Mouse (Mus musculus) lung, postnatal 0 days (tissue): Measurements from ENCODE around the gene Ociad2. TPM values are rescaled to one million over a fixed set of nuclear protein-coding genes. Genes with fewer than 3 reads are reported as not detected.
A peak's percentile ranks its signal among the peaks of the same experiment; 100 is the strongest.

Experiments
- ATAC-seq: fragments of 200-750 bp; cut with Nextera tagmentation; 2 replicates; pipeline ENCODE4 v1.8.0; 2017; ENCODE audit warnings: moderate library complexity
- DNase-seq: peaks from one replicate; pipeline ENCODE4 v3.0.0-alpha.2; 2016; ENCODE audit warnings: low spot score
- H3K27ac ChIP-seq: fragments of 300-500 bp; sonication (generic); 2 replicates; pipeline ENCODE4 v1.5.1; 2014; ENCODE audit warnings: antibody characterized with exemption, mild to moderate bottlenecking, low read length, mixed read lengths
- H3K27me3 ChIP-seq: fragments of 300-500 bp; sonication (generic); replicated peaks from 2 replicates; pipeline ENCODE4 v1.6.1; 2014; ENCODE audit warnings: low read length, mixed read lengths; ENCODE audit not compliant: insufficient read depth
- H3K36me3 ChIP-seq: fragments of 300-500 bp; sonication (generic); 2 replicates; pipeline ENCODE4 v1.6.1; 2014; ENCODE audit warnings: low read length, mixed read lengths; ENCODE audit not compliant: insufficient read depth
- H3K4me1 ChIP-seq: fragments of 300-500 bp; sonication (generic); 2 replicates; pipeline ENCODE4 v1.6.1; 2014; ENCODE audit warnings: antibody characterized with exemption, low read depth, low read length, mixed read lengths; ENCODE audit not compliant: insufficient read depth
- H3K4me2 ChIP-seq: fragments of 300-500 bp; sonication (generic); replicated peaks from 2 replicates; pipeline ENCODE4 v1.6.1; 2014; ENCODE audit warnings: low read depth, mild to moderate bottlenecking, low read length, moderate library complexity, mixed read lengths
- H3K4me3 ChIP-seq: fragments of 300-500 bp; sonication (generic); 2 replicates; pipeline ENCODE4 v1.5.1; 2014; ENCODE audit warnings: low read depth, low read length
- H3K9ac ChIP-seq: fragments of 300-500 bp; sonication (generic); replicated peaks from 2 replicates; pipeline ENCODE4 v1.6.1; 2014; ENCODE audit warnings: low read depth, mild to moderate bottlenecking
- H3K9me3 ChIP-seq: fragments of 300-500 bp; sonication (generic); 2 replicates; pipeline ENCODE4 v1.6.1; 2016; ENCODE audit warnings: low read length, mixed read lengths
- CTCF ChIP-seq: IDR thresholded peaks from 2 replicates; pipeline ENCODE4 v1.5.1; 2016; ENCODE audit warnings: antibody characterized with exemption, mild to moderate bottlenecking
- EP300 ChIP-seq: IDR thresholded peaks from 2 replicates; pipeline ENCODE4 v1.6.1; 2016; ENCODE audit warnings: antibody characterized with exemption, mild to moderate bottlenecking, control low read depth
- WGBS: fragments of 180-500 bp; shearing (Covaris S2); extraction: QIAGEN DNeasy Blood & Tissue Kit; methylation state at CpG from one replicate; pipeline ENCODE4 v1.1.7; 2014; 5-methylcytosine and 5-hydroxymethylcytosine counted together
- polyA plus RNA-seq: library from polyadenylated mRNA; unstranded; fragments of >200 nt; fragmentation: Nextera tagmentation; extraction: Ambion mirVana; gene quantifications from 2 replicates; pipeline ENCODE4 v1.2.1, GENCODE M21; 2015

Ociad2 gene
- 35.9 and 47.2 TPM in 2 replicates for polyA plus RNA-seq

DNA sequence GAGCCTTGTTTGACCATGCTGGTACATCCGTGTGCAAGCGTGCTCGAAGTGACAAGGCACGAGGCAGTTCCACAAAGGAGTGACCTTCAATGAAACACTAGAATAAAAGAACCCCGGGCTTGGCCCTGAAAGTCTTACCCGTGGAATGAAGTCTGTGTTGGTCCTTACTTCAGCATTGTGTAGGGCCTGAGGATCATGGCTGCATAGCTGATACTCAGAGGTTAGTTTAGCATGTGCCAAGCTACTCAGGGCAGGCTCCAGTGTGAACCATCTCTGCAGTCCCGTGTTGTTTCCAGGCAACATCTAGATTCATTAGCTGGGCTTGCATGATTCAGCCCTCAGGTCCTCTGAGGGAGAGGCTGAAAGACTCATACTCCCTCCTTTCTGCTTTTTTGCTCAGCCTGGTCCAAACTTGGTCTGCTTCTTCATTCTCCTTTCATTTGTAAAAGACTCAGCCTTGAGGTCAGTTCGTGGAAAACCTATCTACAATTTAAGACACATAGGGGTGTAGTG is at the start of gene Ociad2:
TSS of gene Ociad2 (minus strand) at position 306 of the 513 bp plus-strand sequence.
- no peak for TF ChIP-seq CTCF
- Histone ChIP-seq H3K4me2 (no peak within 1 kb of the TSS), H3K4me1 (peaks cover 3% of the 10 kb centered on the region; the same call in 1 of the 2 replicates), H3K36me3 (no peaks in the 10 kb centered on the region), H3K27me3 (no peaks in the 10 kb centered on the region), H3K9me3 (no peaks in the 10 kb centered on the region), H3K4me3 (no peak within 1 kb of the TSS), H3K27ac (no peak within 1 kb of the TSS), H3K9ac (no peak within 1 kb of the TSS)
- no peak for ATAC-seq
- no peak for DNase-seq
- 78% methylated on average over 8 of the region's 8 CpGs for WGBS

DNA sequence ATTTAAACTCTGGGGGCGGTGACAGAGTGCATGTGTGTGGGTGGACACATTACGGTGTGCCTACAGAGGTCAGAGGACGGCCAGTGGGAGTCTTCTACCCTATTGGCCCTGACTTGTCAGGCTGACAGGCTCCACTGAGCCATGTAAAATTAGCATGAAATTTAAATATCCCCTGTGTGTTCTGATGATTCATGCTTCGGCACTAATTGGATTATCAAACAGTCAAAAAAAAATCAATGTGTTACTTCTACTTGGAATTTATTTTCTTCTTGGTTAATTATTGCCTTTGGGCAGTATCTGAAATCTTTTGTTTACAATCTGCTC is 42.8 kb upstream of the Ociad2 start:
- ATAC-seq (no peak), DNase-seq (no peak)
- H3K27ac ChIP-seq = no peak overlapping the region
- H3K9ac ChIP-seq = no peak overlapping the region
- H3K4me2 ChIP-seq = no peak overlapping the region
- H3K27me3 ChIP-seq = no peaks in the 10 kb centered on the region
- H3K4me1 ChIP-seq = no peaks in the 10 kb centered on the region
- 77% methylated on average over 4 of the region's 4 CpGs for WGBS
- no peak for TF ChIP-seq CTCF
- TF ChIP-seq EP300 = no peak
- H3K36me3 ChIP-seq = no peaks in the 10 kb centered on the region
- no peaks in the 10 kb centered on the region for H3K9me3 ChIP-seq
- no peak overlapping the region for H3K4me3 ChIP-seq

DNA sequence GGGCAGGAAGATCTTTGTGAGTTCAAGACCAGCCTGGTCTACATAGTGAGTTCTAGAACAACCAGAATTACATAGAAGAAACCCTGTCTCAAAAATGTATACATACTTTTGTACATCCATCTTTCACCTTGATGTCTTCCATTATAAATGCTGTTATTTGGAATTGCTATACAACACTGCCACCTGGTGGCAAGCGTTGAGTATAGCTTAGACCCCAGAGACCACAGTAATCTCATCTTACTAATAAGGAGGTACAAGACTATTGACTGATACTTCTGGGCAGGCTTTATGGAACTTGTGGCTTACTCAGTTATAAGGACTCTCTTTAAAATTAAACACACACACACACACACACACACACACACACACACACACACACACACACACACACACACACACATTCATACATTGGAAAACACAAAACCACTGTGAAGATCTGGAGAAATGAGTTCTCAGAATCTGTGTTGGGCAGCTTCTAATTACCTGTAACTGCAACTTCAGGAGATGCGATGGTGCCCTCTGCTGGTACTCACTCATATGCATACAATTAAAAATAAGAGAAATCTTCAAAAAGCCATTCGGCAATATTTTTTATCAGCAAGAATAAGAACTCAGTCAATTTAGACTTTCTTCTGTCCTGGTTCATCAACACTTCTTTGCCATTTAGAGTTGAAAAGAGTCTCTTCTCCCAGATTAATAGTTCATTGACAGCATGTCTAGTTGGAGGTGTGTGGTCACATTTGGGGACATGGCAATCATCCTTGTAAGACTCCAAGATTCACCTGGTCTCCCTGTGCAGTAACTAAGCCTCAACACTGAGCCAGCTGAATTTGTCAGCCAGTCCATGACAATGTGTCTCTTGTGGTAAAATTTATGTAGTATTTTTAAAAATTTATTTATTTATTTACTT is 42.2 kb upstream of the Ociad2 start:
- no peaks in the 10 kb centered on the region for H3K36me3 ChIP-seq
- no peak overlapping the region for H3K4me2 ChIP-seq
- 29% methylated on average over 3 of the region's 3 CpGs for WGBS
- H3K27ac ChIP-seq = no peak overlapping the region
- H3K9ac ChIP-seq = no peak overlapping the region
- H3K4me3 ChIP-seq = no peak overlapping the region
- DNase-seq (peak; percentile 78), ATAC-seq (peak; percentile 32; the same call in 1 of the 2 replicates)
- H3K4me1 ChIP-seq = no peaks in the 10 kb centered on the region
- no peak for TF ChIP-seq EP300
- peak; percentile 81 for TF ChIP-seq CTCF
- no peaks in the 10 kb centered on the region for H3K9me3 ChIP-seq
- H3K27me3 ChIP-seq = no peaks in the 10 kb centered on the region

DNA sequence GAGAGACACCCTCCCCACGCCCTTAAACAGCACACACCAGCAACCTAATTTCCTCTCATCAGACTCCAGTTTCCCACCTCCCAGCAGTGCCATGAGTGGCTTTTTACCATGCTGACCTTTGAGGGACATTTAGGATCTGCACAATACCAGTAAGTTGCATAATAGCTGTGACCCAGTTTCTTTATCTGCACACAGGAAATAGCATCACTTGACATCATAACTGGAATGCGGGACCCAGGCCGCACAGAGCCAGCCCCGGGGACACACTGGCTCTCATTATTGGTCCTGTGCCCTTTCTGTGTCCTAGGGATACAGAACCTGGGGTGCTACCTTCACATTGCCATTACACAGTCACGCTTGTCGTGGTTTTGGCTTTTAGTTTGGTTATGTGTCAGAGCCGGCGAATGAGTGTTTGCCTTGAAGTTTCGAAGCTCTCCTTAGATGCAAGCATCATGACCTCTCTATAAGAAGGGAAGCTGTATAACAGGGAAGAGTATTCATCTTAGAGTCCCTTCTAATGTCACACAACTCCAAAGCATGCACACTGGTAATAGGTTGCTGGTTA is 41.2 kb upstream of the Ociad2 start:
- TF ChIP-seq CTCF = no peak
- no peak for TF ChIP-seq EP300
- Histone ChIP-seq H3K4me2 (no peak overlapping the region), H3K27ac (no peak overlapping the region), H3K9me3 (no peaks in the 10 kb centered on the region), H3K9ac (no peak overlapping the region), H3K4me3 (no peak overlapping the region), H3K36me3 (no peaks in the 10 kb centered on the region), H3K4me1 (no peaks in the 10 kb centered on the region), H3K27me3 (no peaks in the 10 kb centered on the region)
- DNase-seq (no peak), ATAC-seq (no peak)
- 67% methylated on average over 9 of the region's 9 CpGs for WGBS

DNA sequence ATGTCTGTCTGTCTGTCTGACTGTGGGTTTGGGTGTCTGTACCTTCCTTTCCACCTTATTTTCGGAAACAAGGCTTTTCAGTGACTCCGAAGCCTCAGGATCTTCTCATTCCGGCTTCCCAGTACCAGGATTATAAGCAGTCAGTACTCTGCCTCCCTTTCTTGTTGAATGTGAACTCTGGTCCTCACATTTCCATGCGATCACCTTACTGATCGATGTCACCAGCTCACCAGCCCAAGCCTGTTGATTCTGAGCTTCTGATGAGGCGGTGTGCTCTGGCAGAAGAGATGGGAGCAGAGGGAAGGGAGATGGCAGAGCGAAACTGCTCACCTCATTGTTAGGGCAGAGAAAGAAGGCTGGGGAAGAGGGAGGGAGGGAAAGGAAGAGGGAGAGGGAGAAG is 40.7 kb upstream of the Ociad2 start:
- DNase-seq (no peak), ATAC-seq (no peak)
- WGBS = 70% methylated on average over 7 of the region's 7 CpGs
- Histone ChIP-seq H3K27ac (no peak overlapping the region), H3K9me3 (no peaks in the 10 kb centered on the region), H3K27me3 (no peaks in the 10 kb centered on the region), H3K9ac (no peak overlapping the region), H3K4me2 (no peak overlapping the region), H3K4me1 (no peaks in the 10 kb centered on the region), H3K4me3 (no peak overlapping the region), H3K36me3 (no peaks in the 10 kb centered on the region)
- no peak for TF ChIP-seq CTCF
- TF ChIP-seq EP300 = no peak

DNA sequence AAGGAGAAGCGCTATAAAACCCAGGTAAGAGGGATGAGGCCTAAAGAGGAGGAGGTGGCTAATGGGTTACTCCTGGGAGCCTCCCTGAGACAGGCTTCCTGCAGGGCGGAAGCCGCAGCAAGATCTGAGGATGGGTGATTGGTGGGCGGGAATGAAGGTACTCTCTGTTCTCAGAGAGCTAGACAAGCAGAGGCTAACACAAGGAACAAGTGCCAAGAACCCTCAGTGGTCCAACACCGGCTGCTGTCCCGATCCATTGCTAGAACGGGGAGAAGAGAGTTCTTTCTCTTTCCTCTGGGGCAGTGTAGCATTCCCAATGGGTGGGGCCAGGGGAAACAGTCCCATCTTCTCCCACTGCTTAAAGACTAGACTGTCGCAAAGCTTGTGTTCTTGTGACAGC is 40.0 kb upstream of the Ociad2 start:
- no peak for DNase-seq
- TF ChIP-seq CTCF (no peak), EP300 (no peak)
- no peaks in the 10 kb centered on the region for H3K9me3 ChIP-seq
- no peaks in the 10 kb centered on the region for H3K4me1 ChIP-seq
- no peak overlapping the region for H3K27ac ChIP-seq
- no peak for ATAC-seq
- 42% methylated on average over 8 of the region's 8 CpGs for WGBS
- no peak overlapping the region for H3K4me3 ChIP-seq
- H3K4me2 ChIP-seq = no peak overlapping the region
- no peak overlapping the region for H3K9ac ChIP-seq
- H3K36me3 ChIP-seq = no peaks in the 10 kb centered on the region
- H3K27me3 ChIP-seq = no peaks in the 10 kb centered on the region
